In the genomic region with DNA sequence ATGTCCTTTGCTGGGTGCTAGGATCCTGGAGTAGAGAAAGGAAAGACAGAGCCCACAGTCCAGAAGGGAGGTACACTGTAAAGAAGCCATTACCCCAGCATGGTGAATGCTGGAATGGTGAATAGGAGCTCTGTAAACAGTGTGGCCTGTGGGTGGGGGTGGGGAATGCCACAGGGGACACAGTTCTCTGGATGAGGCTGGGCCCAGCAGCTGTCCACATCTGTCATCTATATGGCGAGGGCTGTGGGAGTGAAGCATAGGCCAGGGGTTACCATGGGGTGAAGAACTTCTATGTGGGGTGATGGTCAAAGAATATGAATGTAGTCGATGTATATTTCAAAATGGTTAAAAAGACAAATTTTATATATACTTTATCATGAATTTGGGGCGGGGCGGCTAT, we compare ENCODE assay signal across 19 mouse cellular contexts.
"Had no signal": no experiment of that assay in that cellular context is flagged by ENCODE, and none has a peak within 500 bp of the region (broad histone marks: within the 10 kb centered on the region; RNA-seq: fewer than 3 reads in every experiment).

No protein-coding gene starts in this region.

- H3K27ac ChIP-seq: heart, adult 2 months; heart, embryonic 15.5 days; hindbrain, embryonic 13.5 days; hindbrain, embryonic 15.5 days; hindbrain, postnatal 0 days; limb, embryonic 13.5 days; limb, embryonic 15.5 days; liver, embryonic 12.5 days had no signal

- ATAC-seq: hindbrain, postnatal 0 days; intestine, embryonic 16.5 days; liver, embryonic 12.5 days had no signal

- H3K27me3 ChIP-seq: heart, embryonic 15.5 days; hindbrain, embryonic 13.5 days; hindbrain, embryonic 15.5 days; limb, embryonic 13.5 days; limb, embryonic 15.5 days; liver, embryonic 12.5 days had no signal

- H3K9ac ChIP-seq: heart, embryonic 15.5 days; hindbrain, embryonic 13.5 days; hindbrain, embryonic 15.5 days; limb, embryonic 13.5 days; limb, embryonic 15.5 days; liver, embryonic 12.5 days had no signal

- H3K9me3 ChIP-seq: heart, embryonic 15.5 days; hindbrain, embryonic 13.5 days; hindbrain, embryonic 15.5 days; limb, embryonic 13.5 days; limb, embryonic 15.5 days; liver, embryonic 12.5 days had no signal

- H3K4me3 ChIP-seq: heart, adult 2 months; heart, embryonic 15.5 days; hindbrain, embryonic 13.5 days; hindbrain, embryonic 15.5 days; limb, embryonic 13.5 days; limb, embryonic 15.5 days; liver, embryonic 12.5 days had no signal

- DNase-seq: gastrocnemius, postnatal 10 days; gastrocnemius, postnatal 36 days; heart, adult 11 months; heart, adult 2 months; heart, postnatal 14 days; heart, postnatal 36 days; kidney, postnatal 14 days; layer of hippocampus, adult 9-11 months; layer of hippocampus, postnatal 36 days; left cerebral cortex, postnatal 4 days had no signal

- H3K4me2 ChIP-seq: heart, embryonic 11.5 days; heart, embryonic 15.5 days; hindbrain, embryonic 13.5 days; hindbrain, embryonic 15.5 days; limb, embryonic 13.5 days; limb, embryonic 15.5 days; liver, embryonic 12.5 days had no signal
